Mouse (Mus musculus): ENCODE results near the gene Cdca8. TPM values are rescaled to one million over a fixed set of nuclear protein-coding genes. Genes with fewer than 3 reads are reported as not detected.

The Cdca8 gene
- total RNA-seq, 2 experiments from 2014 or later = 5.7 to 7.6 TPM

GRCm38 (mm10) chr4:124953546-124953945, 14.4 kb upstream of the Cdca8 start:
- no peak for DNase-seq

- no peak for DNase-seq
These were observed 11.9 kb upstream of the Cdca8 start for GRCm38 (mm10) chr4:124951036-124951433.

- DNase-seq = no peak
These were observed 11.3 kb upstream of the Cdca8 start for GRCm38 (mm10) chr4:124950181-124951035.

DNA sequence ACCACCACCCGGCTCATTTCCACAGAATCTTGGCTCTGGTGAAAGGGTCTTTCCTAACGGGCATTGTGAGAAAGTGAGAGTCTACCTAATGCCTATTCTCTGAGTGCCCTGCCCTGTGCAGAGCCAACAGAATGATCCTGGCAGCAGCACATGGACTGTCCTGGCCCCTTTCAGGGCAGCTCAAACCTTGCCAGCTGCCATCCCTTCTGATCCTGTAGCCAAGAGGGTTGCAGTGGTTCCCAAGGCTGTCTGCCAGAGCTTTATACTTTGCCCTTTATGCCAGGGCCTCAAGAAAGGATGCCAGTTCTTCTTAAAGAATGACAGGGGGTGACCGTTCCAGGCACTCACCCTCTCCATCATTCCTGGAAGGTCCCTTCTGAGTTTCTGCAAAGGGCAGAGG, 10.4 kb upstream of the Cdca8 start:
- peak; percentile 28 to 41 for DNase-seq

GRCm38 (mm10) chr4:124944961-124945360, 5.8 kb upstream of the Cdca8 start:
- DNase-seq = no peak

- DNase-seq = no peak
These were observed 4.7 kb upstream of the Cdca8 start for GRCm38 (mm10) chr4:124943781-124944180.

- peak; percentile 81 to 84 for DNase-seq
These were observed 3.9 kb upstream of the Cdca8 start for GRCm38 (mm10) chr4:124943022-124943421.

DNA sequence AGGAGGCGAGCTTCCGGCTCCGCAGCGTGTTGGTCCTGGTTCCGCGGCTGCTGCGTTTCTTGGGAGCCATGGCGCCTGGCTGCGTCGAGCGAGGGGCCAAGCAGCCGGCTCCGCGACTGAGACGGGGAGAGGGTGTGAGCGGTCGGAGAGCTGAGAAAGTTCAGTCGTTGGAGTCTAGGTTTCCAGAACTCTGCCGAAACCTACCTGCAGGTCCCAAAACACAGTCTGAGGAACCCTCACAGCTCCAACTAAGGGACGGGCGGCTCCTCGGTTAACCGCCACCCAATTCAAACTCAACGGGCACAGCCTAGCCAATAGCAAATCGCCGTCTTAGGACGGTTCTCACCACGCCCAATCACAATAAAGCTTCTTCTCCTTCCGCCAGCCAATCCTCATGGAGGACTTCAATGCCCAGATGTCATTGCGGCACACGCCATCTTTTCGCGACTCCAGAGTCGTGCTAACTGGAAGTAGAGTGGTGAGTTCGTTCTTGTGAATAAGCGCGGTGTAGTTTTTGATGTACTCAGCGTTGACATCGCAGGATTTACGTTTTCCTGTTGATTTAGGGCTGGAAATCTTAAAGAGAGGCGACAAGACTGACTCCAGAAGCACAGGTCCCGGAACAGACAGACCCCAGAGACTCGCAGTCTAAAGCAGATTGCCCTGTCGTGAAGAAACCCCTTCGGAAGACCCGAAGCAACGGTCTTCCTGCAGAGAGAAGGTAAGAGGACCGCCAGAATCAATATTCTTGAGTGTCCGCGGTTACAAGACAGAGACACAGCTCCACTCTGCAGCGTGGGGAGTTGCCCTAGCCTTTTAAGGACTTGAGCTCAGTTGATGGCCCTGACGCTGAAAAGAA, 2.3 kb downstream of the Cdca8 start, which contains the start of gene 9930104L06Rik:
Gene 9930104L06Rik (plus strand): TSS at position 436 of the 859 bp plus-strand sequence.
- peak; percentile 91 to 94 for DNase-seq

GRCm38 (mm10) chr4:124928102-124928501, 11.0 kb downstream of the Cdca8 start:
- no peak for DNase-seq

- DNase-seq = peak in 1 of 2 experiments; percentile 40
These were observed 32.9 kb downstream of the Cdca8 start for GRCm38 (mm10) chr4:124905971-124906822.

- DNase-seq = peak in 1 of 2 experiments; percentile 7
These were observed 33.7 kb downstream of the Cdca8 start for GRCm38 (mm10) chr4:124905417-124905816.

- DNase-seq = no peak
These were observed 39.2 kb downstream of the Cdca8 start for GRCm38 (mm10) chr4:124899906-124900305.

DNA sequence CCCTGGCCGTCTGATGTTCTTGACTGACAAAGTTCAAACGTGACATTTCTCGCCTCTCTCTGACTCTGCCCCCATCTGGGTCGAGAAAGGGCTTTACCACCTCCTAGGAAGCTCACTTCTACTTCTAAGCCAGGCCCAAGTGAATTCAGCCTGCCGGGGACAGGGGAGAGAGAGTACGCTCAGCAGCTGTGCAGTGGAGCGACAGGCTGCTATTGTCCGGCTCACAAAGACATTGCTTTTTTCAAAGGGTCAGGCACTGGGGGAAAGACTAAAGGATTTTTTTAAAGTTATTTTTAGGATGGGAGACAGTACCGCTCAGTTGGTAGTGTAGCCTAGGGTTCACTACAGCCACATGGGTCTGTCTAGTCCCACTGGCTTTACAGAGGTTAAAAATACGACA, 40.7 kb downstream of the Cdca8 start:
- no peak for DNase-seq

GRCm38 (mm10) chr4:124894508-124895428, 44.3 kb downstream of the Cdca8 start:
- DNase-seq = peak; percentile 28 to 48

- no peak for DNase-seq
These were observed 45.3 kb downstream of the Cdca8 start for GRCm38 (mm10) chr4:124893769-124894168.

GRCm38 (mm10) chr4:124890831-124891230, 48.3 kb downstream of the Cdca8 start:
- no peak for DNase-seq

DNA sequence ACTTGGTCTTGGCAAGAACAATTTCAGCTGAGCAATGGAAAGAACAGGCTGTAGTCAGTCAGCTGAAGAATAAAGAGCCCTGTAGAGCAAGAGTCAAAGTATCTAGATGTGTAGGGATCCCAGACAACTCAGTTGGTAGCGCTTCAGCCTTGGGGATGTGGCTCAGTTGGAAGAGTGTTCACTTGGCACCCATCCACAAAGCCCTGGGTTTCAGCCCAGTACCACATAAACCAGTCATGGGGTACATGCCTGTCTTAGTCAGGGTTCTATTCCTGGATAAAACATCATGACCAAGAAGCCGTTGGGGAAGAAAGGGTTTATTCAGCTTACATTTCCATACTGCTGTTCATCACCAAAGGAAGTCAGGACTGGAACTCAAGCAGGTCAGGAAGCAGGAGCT, 49.2 kb downstream of the Cdca8 start:
- DNase-seq = no peak

GRCm38 (mm10) chr4:124888702-124889101, 50.4 kb downstream of the Cdca8 start:
- no peak for DNase-seq

DNA sequence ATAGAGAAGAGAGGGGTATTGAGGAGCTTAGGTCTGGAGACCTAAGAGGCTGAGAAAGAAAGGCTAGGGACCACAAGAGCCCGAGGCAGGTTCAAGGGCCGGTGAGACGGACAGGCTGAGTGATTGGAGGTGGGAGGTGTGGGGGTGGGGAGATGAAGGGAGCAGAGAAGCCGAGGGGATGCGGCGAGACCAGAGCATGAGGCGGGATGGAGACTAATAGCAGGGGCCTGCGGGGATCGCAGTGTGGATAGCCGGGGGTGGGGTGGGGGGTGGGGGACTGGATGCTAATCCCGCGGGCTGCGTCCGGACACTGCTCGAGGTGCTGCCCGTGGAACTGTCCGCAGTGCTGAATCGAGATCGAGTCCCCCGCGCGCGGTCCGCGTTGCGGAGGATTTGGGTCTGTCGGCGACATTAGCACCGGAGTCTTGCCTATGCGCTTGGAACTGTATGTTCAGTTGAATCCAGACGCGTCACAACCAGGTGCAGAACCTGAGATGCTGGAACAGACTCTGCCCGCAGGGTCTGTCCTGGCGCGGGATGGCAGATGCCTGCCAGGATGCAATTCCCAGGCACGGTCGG, 56.9 kb downstream of the Cdca8 start:
- DNase-seq = peak; percentile 78 to 80

DNA sequence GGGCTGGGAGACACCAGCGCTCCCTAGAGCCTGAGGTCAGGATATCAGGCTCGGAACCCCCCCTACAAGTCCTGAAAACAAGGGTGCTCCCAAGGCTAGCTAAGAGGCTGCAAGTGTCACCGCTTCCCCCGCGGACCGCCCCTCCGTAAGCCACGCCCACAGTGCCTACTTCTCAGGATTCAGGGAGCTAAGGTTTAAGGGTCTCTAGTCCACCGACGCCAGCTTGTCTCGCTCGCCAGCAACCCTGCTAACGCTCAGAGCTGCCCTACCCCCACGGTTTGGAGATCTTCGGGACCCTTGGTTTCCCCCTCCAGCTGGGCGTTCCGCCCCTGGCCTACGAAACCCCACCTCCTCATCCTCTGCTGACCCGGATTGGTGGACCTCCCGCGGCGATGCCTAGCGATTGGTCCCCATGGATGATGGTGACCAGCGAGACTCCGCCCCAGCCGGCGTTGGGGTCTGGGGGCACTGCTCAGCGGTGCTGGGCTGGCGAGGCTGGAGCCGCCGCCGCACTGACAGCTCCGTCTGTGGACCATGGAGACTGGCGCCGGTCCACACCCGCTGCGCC, 57.7 kb downstream of the Cdca8 start:
- DNase-seq = peak in 1 of 2 experiments; percentile 36

All from adrenal gland, postnatal 36 days (tissue).